Comparison of ENCODE assay signal across 8 mouse cellular contexts in the genomic region with DNA sequence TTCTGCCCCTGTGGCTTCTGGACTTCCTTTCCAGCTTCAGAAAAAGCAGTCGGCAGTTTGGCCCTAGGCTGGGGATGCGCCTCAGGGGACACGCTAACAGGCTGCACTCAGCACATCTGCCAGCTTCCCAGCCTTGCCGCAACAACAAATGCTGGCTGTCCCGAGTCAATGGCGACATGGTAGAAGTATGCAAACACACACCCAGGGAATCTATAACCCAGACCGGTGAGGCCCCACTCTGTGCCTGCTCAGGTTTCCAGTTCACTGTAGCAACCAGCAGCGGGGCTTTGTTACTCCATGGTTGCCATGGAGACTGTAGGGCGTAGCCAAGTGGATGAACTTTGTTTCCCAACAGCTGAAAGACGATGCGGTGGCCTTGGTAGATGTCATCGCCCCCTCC. TPM values are rescaled to one million over a fixed set of nuclear protein-coding genes. Genes with fewer than 3 reads are reported as not detected.
DNase-seq lines count a peak whose midpoint lies in the region; ATAC-seq and TF ChIP-seq lines count a peak whose summit lies in the region.

No protein-coding gene starts in this region.

- H3K4me3 ChIP-seq in myocyte, result no peak overlapping the region

- H3K79me2 ChIP-seq in myocyte (ENCODE audit: control insufficient read depth, insufficient read depth), result no peaks in the 10 kb centered on the region

- TF ChIP-seq POLR2A in brain, embryonic 14.5 days (IDR thresholded peaks at IDR 0.05; ENCODE audit: borderline replicate concordance, extremely low read depth, insufficient read depth, insufficient read length, poor library complexity, severe bottlenecking), result no peak
- no peak for TF ChIP-seq POLR2A in myocyte (IDR thresholded peaks at IDR 0.05; ENCODE audit: insufficient read length, low read depth)

- H3K27me3 ChIP-seq in myocyte (ENCODE audit: control insufficient read depth, insufficient read depth, insufficient read length), result no peaks in the 10 kb centered on the region

- H3K36me3 ChIP-seq in myocyte (ENCODE audit: control insufficient read depth, insufficient read depth), result no peaks in the 10 kb centered on the region

- ATAC-seq in granulocyte monocyte progenitor cell, adult 5-6 weeks (replicated peaks; ENCODE audit: poor library complexity, severe bottlenecking), result 0 out of 2 replicates have a peak, but pooled peaks have one; percentile 13
- no peak for ATAC-seq in cerebellum, adult (ENCODE audit: insufficient number of reproducible peaks, low FRiP score, low TSS enrichment)
- ATAC-seq in erythroid progenitor cell, adult 5-6 weeks (replicated peaks; ENCODE audit: low FRiP score, poor library complexity, severe bottlenecking), result no peak

- H3ac ChIP-seq in myocyte (ENCODE audit: control insufficient read depth, insufficient read length), result no peak overlapping the region

- H3K4me2 ChIP-seq in myocyte (ENCODE audit: low read depth), result peak overlapping the region; percentile 62

- peak; percentile 79 for DNase-seq in Muller cell, postnatal 12 days (ENCODE audit: inconsistent ontology term)
- DNase-seq in brain, embryonic 14.5 days (ENCODE audit: low read depth), result peak; percentile 71
- peak; percentile 48 to 66 for DNase-seq in kidney, postnatal 4 days
- no peak for DNase-seq in thymus, postnatal 25 days

- TF ChIP-seq CTCF in brain, embryonic 14.5 days (IDR thresholded peaks at IDR 0.05; ENCODE audit: borderline replicate concordance, extremely low read depth, insufficient read depth, insufficient read length), result no peak

TF ChIP-seq in myocyte, 11 proteins besides CTCF, POLR2A, EP300 and RAD21:
- TF ChIP-seq CEBPB (IDR thresholded peaks at IDR 0.05; ENCODE audit: insufficient read depth, poor library complexity, severe bottlenecking), result 0 out of 2 replicates have a peak, but pooled peaks have one; percentile 17
- no peak for TF ChIP-seq POLR2AphosphoS2 (IDR thresholded peaks at IDR 0.05; ENCODE audit: insufficient read length, low read depth)
- peak in 2 of 3 experiments; percentile 73 to 84 for TF ChIP-seq MYOD1 (IDR thresholded peaks at IDR 0.05; ENCODE audit: control insufficient read depth in 1 of 3, insufficient read length in 2 of 3, low read depth in 2 of 3)
- peak; percentile 74 for TF ChIP-seq TCF12 (IDR thresholded peaks at IDR 0.05; ENCODE audit: insufficient read depth, poor library complexity, severe bottlenecking)
- peak; percentile 41 to 94 (median 92) for TF ChIP-seq MYOG (IDR thresholded peaks at IDR 0.05; ENCODE audit: control insufficient read depth in 1 of 3, insufficient read depth in 1 of 3, insufficient read length in 2 of 3, low read depth in 2 of 3)
- no peak for TF ChIP-seq E2F4 (IDR thresholded peaks at IDR 0.05; ENCODE audit: insufficient read depth)

RNA-seq across cellular contexts. Expression of a gene that starts 26.5 kb away (rescaled TPM):
- polyA plus RNA-seq in brain, embryonic 14.5 days (2012; rRNA removed), result 28.4 and 29.7 TPM in 2 replicates
- total RNA-seq in granulocyte monocyte progenitor cell, adult 5-6 weeks (2014; fragmentation: Nextera tagmentation), result 41.4 and 56.5 TPM in 2 replicates
- 25.3 and 34.5 TPM in 2 replicates for total RNA-seq in granulocyte monocyte progenitor cell, adult 5-6 weeks (2017)
- polyA plus RNA-seq in myocyte (2012; fragmentation: generic; extraction: Trizol), result 20.8 TPM
- 4.0 and 6.7 TPM in 2 replicates for total RNA-seq in erythroid progenitor cell, adult 5-6 weeks (2015; ENCODE audit: low replicate concordance)
- total RNA-seq in erythroid progenitor cell, adult 5-6 weeks (2017; ENCODE audit: low replicate concordance), result 5.6 TPM in 2 replicates

RNA-seq across cellular contexts. Expression of a gene that starts 34.5 kb away (rescaled TPM):
- polyA plus RNA-seq in brain, embryonic 14.5 days (2012; rRNA removed), result 7.3 and 7.9 TPM in 2 replicates
- total RNA-seq in granulocyte monocyte progenitor cell, adult 5-6 weeks (2014; fragmentation: Nextera tagmentation), result 8.1 and 9.5 TPM in 2 replicates
- 8.5 and 13.3 TPM in 2 replicates for total RNA-seq in granulocyte monocyte progenitor cell, adult 5-6 weeks (2017)
- polyA plus RNA-seq in myocyte (2012; fragmentation: generic; extraction: Trizol), result 5.1 TPM
- 5.0 and 6.5 TPM in 2 replicates for total RNA-seq in erythroid progenitor cell, adult 5-6 weeks (2015; ENCODE audit: low replicate concordance)
- 1.4 and 4.1 TPM in 2 replicates for total RNA-seq in erythroid progenitor cell, adult 5-6 weeks (2017; ENCODE audit: low replicate concordance)
